Mouse (Mus musculus): ENCODE data around the gene Sergef. TPM values are rescaled to one million over a fixed set of nuclear protein-coding genes. Genes with fewer than 3 reads are reported as not detected.
"Not testable (repeated sequence)": the region's sequence is repeated elsewhere in the genome, so short reads cannot be mapped to it uniquely, and the experiment has no call there.

The Sergef gene
- polyA plus RNA-seq (2012; rRNA removed) = 6.2 and 7.5 TPM in 2 replicates

GRCm38 (mm10) chr7:46639692-46640031, at the start of gene Sergef:
Gene Sergef, minus strand, starts transcription at chr7:46639807.
- Histone ChIP-seq H3K4me3 (ENCODE audit: low read depth, low read length) (peak within 1 kb of the TSS; percentile 76), H3K27me3 (ENCODE audit: control insufficient read depth, insufficient read depth, low read length) (no peaks in the 10 kb centered on the region), H3K27ac (ENCODE audit: insufficient read depth, low read depth, low read length) (no peak within 1 kb of the TSS), H3K4me1 (ENCODE audit: control insufficient read depth, insufficient read depth, insufficient read length, low read length) (peaks cover 7% of the 10 kb centered on the region; the same call in 1 of the 2 replicates), H3K36me3 (ENCODE audit: control insufficient read depth, insufficient read depth, low read length) (no peaks in the 10 kb centered on the region)
- WGBS = under 1% methylated on average over 30 of the region's 30 CpGs
- TF ChIP-seq CTCF (IDR thresholded peaks at IDR 0.05; ENCODE audit: extremely low read depth, insufficient read length, insufficient replicate concordance, low read depth, low read length) = no peak
- peak; percentile 68; the same call in 1 of the 2 replicates for TF ChIP-seq POLR2A (IDR thresholded peaks at IDR 0.05; ENCODE audit: low read depth, low read length)

- WGBS = 82% methylated on average over 5 of the region's 5 CpGs
Measured at GRCm38 (mm10) chr7:46686827-46687226, 47.2 kb upstream of the Sergef start.

GRCm38 (mm10) chr7:46680732-46681131, 41.1 kb upstream of the Sergef start:
- H3K27ac ChIP-seq (ENCODE audit: insufficient read depth, low read depth, low read length) = no peak overlapping the region
- H3K4me1 ChIP-seq (ENCODE audit: control insufficient read depth, insufficient read depth, insufficient read length, low read length) = no peaks in the 10 kb centered on the region
- no peak overlapping the region for H3K4me3 ChIP-seq (ENCODE audit: low read depth, low read length)
- no peaks in the 10 kb centered on the region for H3K36me3 ChIP-seq (ENCODE audit: control insufficient read depth, insufficient read depth, low read length)
- no peaks in the 10 kb centered on the region for H3K27me3 ChIP-seq (ENCODE audit: control insufficient read depth, insufficient read depth, low read length)
- TF ChIP-seq POLR2A (IDR thresholded peaks at IDR 0.05; ENCODE audit: low read depth, low read length) = no peak
- no peak for TF ChIP-seq CTCF (IDR thresholded peaks at IDR 0.05; ENCODE audit: extremely low read depth, insufficient read length, insufficient replicate concordance, low read depth, low read length)

More at GRCm38 (mm10) chr7:46686827-46687226, 47.2 kb upstream of the Sergef start:
- no peaks in the 10 kb centered on the region for H3K27me3 ChIP-seq (ENCODE audit: control insufficient read depth, insufficient read depth, low read length)
- H3K36me3 ChIP-seq (ENCODE audit: control insufficient read depth, insufficient read depth, low read length) = peaks cover 17% of the 10 kb centered on the region
- no peak overlapping the region for H3K27ac ChIP-seq (ENCODE audit: insufficient read depth, low read depth, low read length)
- no peak overlapping the region for H3K4me3 ChIP-seq (ENCODE audit: low read depth, low read length)
- TF ChIP-seq CTCF (IDR thresholded peaks at IDR 0.05; ENCODE audit: extremely low read depth, insufficient read length, insufficient replicate concordance, low read depth, low read length) = no peak
- no peak for TF ChIP-seq POLR2A (IDR thresholded peaks at IDR 0.05; ENCODE audit: low read depth, low read length)
- H3K4me1 ChIP-seq (ENCODE audit: control insufficient read depth, insufficient read depth, insufficient read length, low read length) = no peaks in the 10 kb centered on the region

- H3K4me1 ChIP-seq (ENCODE audit: control insufficient read depth, insufficient read depth, insufficient read length, low read length); H3K27ac ChIP-seq (ENCODE audit: insufficient read depth, low read depth, low read length); H3K27me3 ChIP-seq (ENCODE audit: control insufficient read depth, insufficient read depth, low read length); H3K4me3 ChIP-seq (ENCODE audit: low read depth, low read length); H3K36me3 ChIP-seq (ENCODE audit: control insufficient read depth, insufficient read depth, low read length): not testable (repeated sequence)
- 81% methylated on average over 7 of the region's 7 CpGs for WGBS
Measured at GRCm38 (mm10) chr7:46679044-46679443, 39.4 kb upstream of the Sergef start.

- H3K36me3 ChIP-seq (ENCODE audit: control insufficient read depth, insufficient read depth, low read length) = no peaks in the 10 kb centered on the region
- 36% methylated on average over 3 of the region's 3 CpGs for WGBS
- H3K27me3 ChIP-seq (ENCODE audit: control insufficient read depth, insufficient read depth, low read length) = no peaks in the 10 kb centered on the region; the same call in 1 of the 2 replicates
- H3K4me1 ChIP-seq (ENCODE audit: control insufficient read depth, insufficient read depth, insufficient read length, low read length) = no peaks in the 10 kb centered on the region
- TF ChIP-seq CTCF (IDR thresholded peaks at IDR 0.05; ENCODE audit: extremely low read depth, insufficient read length, insufficient replicate concordance, low read depth, low read length) (no peak), POLR2A (IDR thresholded peaks at IDR 0.05; ENCODE audit: low read depth, low read length) (no peak)
- no peak overlapping the region for H3K4me3 ChIP-seq (ENCODE audit: low read depth, low read length)
- no peak overlapping the region for H3K27ac ChIP-seq (ENCODE audit: insufficient read depth, low read depth, low read length)
Measured at GRCm38 (mm10) chr7:46678417-46678816, 38.8 kb upstream of the Sergef start.

GRCm38 (mm10) chr7:46676808-46677360, 37.3 kb upstream of the Sergef start:
- H3K36me3 ChIP-seq (ENCODE audit: control insufficient read depth, insufficient read depth, low read length) = no peaks in the 10 kb centered on the region
- TF ChIP-seq POLR2A (IDR thresholded peaks at IDR 0.05; ENCODE audit: low read depth, low read length) = no peak
- H3K4me1 ChIP-seq (ENCODE audit: control insufficient read depth, insufficient read depth, insufficient read length, low read length) = no peaks in the 10 kb centered on the region
- H3K27me3 ChIP-seq (ENCODE audit: control insufficient read depth, insufficient read depth, low read length) = no peaks in the 10 kb centered on the region; the same call in 1 of the 2 replicates
- WGBS = 30% methylated on average over 5 of the region's 5 CpGs
- no peak overlapping the region for H3K27ac ChIP-seq (ENCODE audit: insufficient read depth, low read depth, low read length)
- no peak overlapping the region for H3K4me3 ChIP-seq (ENCODE audit: low read depth, low read length)

- TF ChIP-seq CTCF (IDR thresholded peaks at IDR 0.05; ENCODE audit: extremely low read depth, insufficient read length, insufficient replicate concordance, low read depth, low read length) (no peak), POLR2A (IDR thresholded peaks at IDR 0.05; ENCODE audit: low read depth, low read length) (no peak)
- H3K4me1 ChIP-seq (ENCODE audit: control insufficient read depth, insufficient read depth, insufficient read length, low read length) = no peaks in the 10 kb centered on the region
- H3K27ac ChIP-seq (ENCODE audit: insufficient read depth, low read depth, low read length) = no peak overlapping the region
- no peak overlapping the region for H3K4me3 ChIP-seq (ENCODE audit: low read depth, low read length)
- H3K27me3 ChIP-seq (ENCODE audit: control insufficient read depth, insufficient read depth, low read length) = no peaks in the 10 kb centered on the region; the same call in 1 of the 2 replicates
- WGBS = 80% methylated on average over 8 of the region's 8 CpGs
- no peaks in the 10 kb centered on the region for H3K36me3 ChIP-seq (ENCODE audit: control insufficient read depth, insufficient read depth, low read length)
Measured at GRCm38 (mm10) chr7:46675886-46676285, 36.3 kb upstream of the Sergef start.

- TF ChIP-seq POLR2A (IDR thresholded peaks at IDR 0.05; ENCODE audit: low read depth, low read length) (no peak), CTCF (IDR thresholded peaks at IDR 0.05; ENCODE audit: extremely low read depth, insufficient read length, insufficient replicate concordance, low read depth, low read length) (no peak)
Measured at GRCm38 (mm10) chr7:46675061-46675460, 35.5 kb upstream of the Sergef start.

More at GRCm38 (mm10) chr7:46675061-46675460, 35.5 kb upstream of the Sergef start:
- Histone ChIP-seq H3K4me3 (ENCODE audit: low read depth, low read length) (no peak overlapping the region), H3K27ac (ENCODE audit: insufficient read depth, low read depth, low read length) (no peak overlapping the region), H3K4me1 (ENCODE audit: control insufficient read depth, insufficient read depth, insufficient read length, low read length) (no peaks in the 10 kb centered on the region), H3K27me3 (ENCODE audit: control insufficient read depth, insufficient read depth, low read length) (no peaks in the 10 kb centered on the region; the same call in 1 of the 2 replicates), H3K36me3 (ENCODE audit: control insufficient read depth, insufficient read depth, low read length) (no peaks in the 10 kb centered on the region)
- 88% methylated on average over 7 of the region's 7 CpGs for WGBS

Data from small intestine, adult 2 months (tissue).